Mouse (Mus musculus) intestine, embryonic 16.5 days (tissue): Measurements from ENCODE around the gene Inpp5b. TPM values are rescaled to one million over a fixed set of nuclear protein-coding genes. Genes with fewer than 3 reads are reported as not detected.
A peak's percentile ranks its signal among the peaks of the same experiment; 100 is the strongest.

Source experiments
- ATAC-seq: fragments of 200-750 bp; cut with Nextera tagmentation; 2 replicates; pipeline ENCODE4 v1.8.0; 2017; ENCODE audit warnings: moderate TSS enrichment, moderate library complexity
- H3K27ac ChIP-seq: fragments of 300-500 bp; sonication (generic); 2 replicates; pipeline ENCODE4 v1.5.1; 2014; ENCODE audit warnings: mild to moderate bottlenecking, low read length
- H3K27me3 ChIP-seq: fragments of 300-500 bp; sonication (generic); replicated peaks from 2 replicates; pipeline ENCODE4 v1.6.1; 2014; ENCODE audit warnings: low read length, control low read depth, mixed read lengths; ENCODE audit not compliant: control insufficient read depth, insufficient read depth
- H3K36me3 ChIP-seq: fragments of 300-500 bp; sonication (generic); 2 replicates; pipeline ENCODE4 v1.6.1; 2014; ENCODE audit warnings: low read length, control low read depth; ENCODE audit not compliant: control insufficient read depth, insufficient read depth
- H3K4me1 ChIP-seq: fragments of 300-500 bp; sonication (generic); 2 replicates; pipeline ENCODE4 v1.6.1; 2014; ENCODE audit warnings: low read length, control low read depth, mixed read lengths; ENCODE audit not compliant: control insufficient read depth, insufficient read depth
- H3K4me2 ChIP-seq: fragments of 300-500 bp; sonication (generic); 2 replicates; pipeline ENCODE4 v1.6.1; 2014; ENCODE audit warnings: low read depth, low read length, control low read depth
- H3K4me3 ChIP-seq: fragments of 300-500 bp; sonication (generic); 2 replicates; pipeline ENCODE4 v1.5.1; 2014; ENCODE audit warnings: mild to moderate bottlenecking, low read length
- H3K9ac ChIP-seq: fragments of 300-500 bp; sonication (generic); 2 replicates; pipeline ENCODE4 v1.6.1; 2014; ENCODE audit warnings: low read depth, low read length
- H3K9me3 ChIP-seq: fragments of 300-500 bp; sonication (generic); 2 replicates; pipeline ENCODE4 v1.6.1; 2016; ENCODE audit warnings: low read length, control low read depth; ENCODE audit not compliant: control insufficient read depth
- WGBS: fragments of 180-500 bp; shearing (Covaris S2); extraction: QIAGEN DNeasy Blood & Tissue Kit; methylation state at CpG from one replicate; pipeline ENCODE4 v1.1.7; 2014; 5-methylcytosine and 5-hydroxymethylcytosine counted together
- polyA plus RNA-seq: library from polyadenylated mRNA; unstranded; fragments of >200 nt; fragmentation: Nextera tagmentation; extraction: Ambion mirVana; gene quantifications from 2 replicates; pipeline ENCODE4 v1.2.1, GENCODE M21; 2015

The Inpp5b gene
- polyA plus RNA-seq, 1 experiment from 2014 or later, result 27.5 TPM

- no peaks in the 10 kb centered on the region for H3K9me3 ChIP-seq
- no peak overlapping the region for H3K4me2 ChIP-seq
- H3K27me3 ChIP-seq, result no peaks in the 10 kb centered on the region
- H3K36me3 ChIP-seq, result 0 out of 2 replicates have a peak, but pooled peaks cover 8% of the 10 kb centered on the region
- no peak for ATAC-seq
- no peak overlapping the region for H3K27ac ChIP-seq
- H3K9ac ChIP-seq, result no peak overlapping the region
- H3K4me1 ChIP-seq, result no peaks in the 10 kb centered on the region
- 94% methylated on average over 6 of the region's 6 CpGs for WGBS
- no peak overlapping the region for H3K4me3 ChIP-seq
Observed at GRCm38 (mm10) chr4:124824967-124825366, 83.3 kb downstream of the Inpp5b start.

GRCm38 (mm10) chr4:124825371-124825965, 83.8 kb downstream of the Inpp5b start:
- Histone ChIP-seq H3K27me3 (no peaks in the 10 kb centered on the region), H3K9ac (no peak overlapping the region), H3K4me3 (no peak overlapping the region), H3K4me1 (no peaks in the 10 kb centered on the region), H3K27ac (no peak overlapping the region), H3K9me3 (no peaks in the 10 kb centered on the region), H3K36me3 (0 out of 2 replicates have a peak, but pooled peaks cover 8% of the 10 kb centered on the region), H3K4me2 (no peak overlapping the region)
- no peak for ATAC-seq
- 96% methylated on average over 21 of the region's 21 CpGs for WGBS

GRCm38 (mm10) chr4:124829671-124830070, 88.0 kb downstream of the Inpp5b start:
- H3K27me3 ChIP-seq, result no peaks in the 10 kb centered on the region
- no peak overlapping the region for H3K4me2 ChIP-seq
- peaks cover 17% of the 10 kb centered on the region; the same call in 1 of the 2 replicates for H3K36me3 ChIP-seq
- H3K4me3 ChIP-seq, result no peak overlapping the region
- H3K9ac ChIP-seq, result no peak overlapping the region
- H3K9me3 ChIP-seq, result no peaks in the 10 kb centered on the region
- WGBS, result 65% methylated on average over 5 of the region's 5 CpGs
- no peaks in the 10 kb centered on the region for H3K4me1 ChIP-seq
- no peak for ATAC-seq
- no peak overlapping the region for H3K27ac ChIP-seq

GRCm38 (mm10) chr4:124832796-124833195, 91.1 kb downstream of the Inpp5b start:
- Histone ChIP-seq H3K4me1 (no peaks in the 10 kb centered on the region), H3K4me2 (no peak overlapping the region), H3K9ac (no peak overlapping the region), H3K36me3 (peaks cover 8% of the 10 kb centered on the region; the same call in 1 of the 2 replicates), H3K27me3 (no peaks in the 10 kb centered on the region), H3K27ac (no peak overlapping the region), H3K9me3 (no peaks in the 10 kb centered on the region), H3K4me3 (no peak overlapping the region)
- ATAC-seq, result no peak
- WGBS, result 95% methylated on average over 10 of the region's 10 CpGs

DNA sequence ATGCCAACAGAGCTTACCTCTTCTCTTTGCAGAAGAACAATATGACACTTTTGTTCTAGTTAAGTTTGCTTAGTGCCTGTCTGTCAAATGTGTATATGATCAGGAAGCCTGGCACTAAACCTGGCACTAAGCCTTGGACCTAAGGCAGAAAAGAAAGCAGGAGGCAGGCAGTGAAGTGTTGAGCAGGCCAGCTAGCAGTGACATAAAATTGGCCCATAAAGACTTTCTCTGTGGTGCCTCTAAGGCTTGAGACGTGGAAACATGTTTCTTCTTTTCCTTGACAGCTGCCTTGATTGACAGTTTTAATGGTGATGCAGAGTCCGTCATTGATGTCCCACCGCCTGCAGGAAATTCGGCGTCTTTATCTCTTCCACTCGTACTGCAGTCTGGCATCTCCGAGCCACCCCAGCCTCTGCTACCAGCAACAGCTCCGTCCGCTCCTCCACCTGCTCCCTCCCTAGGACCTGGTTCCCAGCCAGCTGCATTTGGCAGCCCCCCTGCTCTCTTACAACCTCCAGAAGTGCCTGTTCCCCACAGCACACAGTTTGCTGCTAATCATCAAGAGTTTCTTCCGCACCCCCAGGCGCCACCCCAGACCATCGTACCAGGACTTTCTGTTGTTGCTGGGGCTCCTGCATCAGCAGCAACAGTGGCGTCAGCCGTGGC, 96.5 kb downstream of the Inpp5b start:
- Histone ChIP-seq H3K27ac (no peak overlapping the region), H3K4me1 (no peaks in the 10 kb centered on the region), H3K9ac (no peak overlapping the region), H3K9me3 (no peaks in the 10 kb centered on the region), H3K4me3 (no peak overlapping the region), H3K4me2 (no peak overlapping the region), H3K36me3 (peaks cover 8% of the 10 kb centered on the region; the same call in 1 of the 2 replicates), H3K27me3 (no peaks in the 10 kb centered on the region)
- ATAC-seq, result no peak
- WGBS, result 92% methylated on average over 14 of the region's 14 CpGs

GRCm38 (mm10) chr4:124840998-124841397, 99.3 kb downstream of the Inpp5b start:
- Histone ChIP-seq H3K9me3 (no peaks in the 10 kb centered on the region), H3K27me3 (no peaks in the 10 kb centered on the region), H3K9ac (no peak overlapping the region), H3K27ac (no peak overlapping the region), H3K4me2 (no peak overlapping the region), H3K4me1 (no peaks in the 10 kb centered on the region), H3K36me3 (peaks cover 6% of the 10 kb centered on the region; the same call in 1 of the 2 replicates), H3K4me3 (no peak overlapping the region)
- no peak for ATAC-seq
- WGBS, result 96% methylated on average over 1 of the region's 1 CpGs

- WGBS, result 55% methylated on average over 11 of the region's 11 CpGs
- no peak overlapping the region for H3K9ac ChIP-seq
- no peaks in the 10 kb centered on the region for H3K9me3 ChIP-seq
- H3K4me1 ChIP-seq, result no peaks in the 10 kb centered on the region
- no peak overlapping the region for H3K27ac ChIP-seq
- peak; percentile 61 for ATAC-seq
- no peaks in the 10 kb centered on the region for H3K27me3 ChIP-seq
- H3K4me2 ChIP-seq, result no peak overlapping the region
- H3K36me3 ChIP-seq, result peaks cover 6% of the 10 kb centered on the region; the same call in 1 of the 2 replicates
- no peak overlapping the region for H3K4me3 ChIP-seq
Observed at GRCm38 (mm10) chr4:124843493-124843892, 101.8 kb downstream of the Inpp5b start.

DNA sequence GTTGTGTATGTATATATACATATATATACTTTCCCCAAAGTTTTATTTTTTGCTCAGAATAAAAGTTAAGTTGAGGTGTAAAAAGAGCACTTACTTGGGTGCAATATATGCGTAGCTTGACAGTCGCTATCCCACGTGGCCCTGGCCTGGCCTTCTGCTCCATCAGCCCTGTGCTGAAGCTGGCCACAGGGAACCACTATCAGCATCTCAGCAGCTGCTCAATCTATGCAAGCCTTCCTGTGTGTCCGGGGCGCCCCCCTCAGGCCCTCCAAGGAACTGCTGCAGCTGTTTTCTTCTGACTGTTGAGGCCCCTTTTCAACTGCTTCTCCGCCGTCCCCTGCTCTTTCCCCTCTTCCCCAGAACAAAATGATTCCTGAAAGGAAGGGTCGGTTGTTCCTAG, 105.9 kb downstream of the Inpp5b start:
- ATAC-seq, result no peak
- H3K27ac ChIP-seq, result no peak overlapping the region
- H3K9ac ChIP-seq, result no peak overlapping the region
- H3K36me3 ChIP-seq, result no peaks in the 10 kb centered on the region
- H3K27me3 ChIP-seq, result no peaks in the 10 kb centered on the region
- H3K4me2 ChIP-seq, result no peak overlapping the region
- no peaks in the 10 kb centered on the region for H3K9me3 ChIP-seq
- no peak overlapping the region for H3K4me3 ChIP-seq
- 16% methylated on average over 8 of the region's 8 CpGs for WGBS
- H3K4me1 ChIP-seq, result peaks cover 11% of the 10 kb centered on the region

- Histone ChIP-seq H3K27ac (peak overlapping the region; percentile 89), H3K9ac (peak overlapping the region; percentile 89), H3K4me1 (peaks cover 11% of the 10 kb centered on the region), H3K27me3 (no peaks in the 10 kb centered on the region), H3K36me3 (no peaks in the 10 kb centered on the region), H3K4me2 (peak overlapping the region; percentile 84), H3K9me3 (no peaks in the 10 kb centered on the region), H3K4me3 (peak overlapping the region; percentile 90)
- 2% methylated on average over 24 of the region's 24 CpGs for WGBS
- ATAC-seq, result peak; percentile 2
Observed at GRCm38 (mm10) chr4:124849631-124850260, 108.1 kb downstream of the Inpp5b start.
